Mouse (Mus musculus) testis, adult 2 months (tissue): ENCODE results near the gene Ehbp1. TPM values are rescaled to one million over a fixed set of nuclear protein-coding genes. Genes with fewer than 3 reads are reported as not detected.

Experiments
- H3K27ac ChIP-seq: fragments of 200-500 bp; 2 replicates; pipeline ENCODE4 v1.5.1; 2012; ENCODE audit warnings: low read depth, low read length; ENCODE audit not compliant: control insufficient read depth, insufficient read depth
- H3K27me3 ChIP-seq: fragments of 200-500 bp; 2 replicates; pipeline ENCODE4 v1.6.1; 2012; ENCODE audit warnings: mild to moderate bottlenecking, low read length, moderate library complexity; ENCODE audit not compliant: control insufficient read depth, insufficient read depth
- H3K36me3 ChIP-seq: fragments of 200-500 bp; 2 replicates; pipeline ENCODE4 v1.6.1; 2012; ENCODE audit warnings: mild to moderate bottlenecking, low read length; ENCODE audit not compliant: control insufficient read depth, insufficient read depth
- H3K4me1 ChIP-seq: fragments of 200-500 bp; 2 replicates; pipeline ENCODE4 v1.6.1; 2012; ENCODE audit warnings: low read length; ENCODE audit not compliant: control insufficient read depth, insufficient read depth
- H3K4me3 ChIP-seq: fragments of 200-500 bp; 2 replicates; pipeline ENCODE4 v1.5.1; 2012; ENCODE audit warnings: low read depth, mild to moderate bottlenecking, low read length, moderate library complexity, mixed read lengths; ENCODE audit not compliant: control insufficient read depth
- CTCF ChIP-seq: fragments of 200-500 bp; IDR thresholded peaks from 2 replicates; pipeline ENCODE4 v1.5.1; 2012; ENCODE audit warnings: low read depth, mild to moderate bottlenecking, inconsistent platforms, low read length, moderate library complexity; ENCODE audit not compliant: control insufficient read depth, insufficient read depth, insufficient replicate concordance
- POLR2A ChIP-seq: fragments of 200-500 bp; IDR thresholded peaks from 2 replicates; pipeline ENCODE4 v1.6.1; 2012; ENCODE audit warnings: low read depth, mild to moderate bottlenecking, inconsistent platforms, low read length, moderate library complexity; ENCODE audit not compliant: control insufficient read depth
- polyA plus RNA-seq: library from polyadenylated mRNA; depleted of rRNA; stranded (reverse); fragments of >200 nt; gene quantifications from 2 replicates; pipeline ENCODE4 v1.2.3, GENCODE M21; 2012

The Ehbp1 gene
- polyA plus RNA-seq, 1 experiment: 13.1 TPM

DNA sequence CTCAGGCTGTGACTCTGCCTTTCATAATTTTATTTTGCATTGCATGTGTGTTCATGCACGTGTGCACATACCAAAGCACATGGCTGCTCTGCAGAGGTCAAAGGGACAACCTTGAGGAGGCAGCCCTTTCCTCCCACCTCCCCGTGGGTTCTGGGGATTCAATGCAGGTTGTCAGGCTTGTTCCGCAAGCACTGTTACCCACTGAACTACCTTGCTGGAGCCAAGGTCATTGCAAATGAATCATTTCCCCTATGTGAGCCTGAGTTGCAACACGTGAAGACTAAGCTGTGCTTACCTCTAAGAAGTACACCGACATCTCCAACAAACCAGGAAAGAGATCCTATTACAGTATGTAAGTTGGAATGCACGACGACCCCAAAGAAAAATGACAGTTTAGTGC is 291.2 kb downstream of the Ehbp1 start:
- no peaks in the 10 kb centered on the region for H3K4me1 ChIP-seq
- TF ChIP-seq CTCF (no peak), POLR2A (no peak)
- H3K4me3 ChIP-seq: no peak overlapping the region
- no peak overlapping the region for H3K27ac ChIP-seq
- no peaks in the 10 kb centered on the region for H3K27me3 ChIP-seq
- H3K36me3 ChIP-seq: no peaks in the 10 kb centered on the region

DNA sequence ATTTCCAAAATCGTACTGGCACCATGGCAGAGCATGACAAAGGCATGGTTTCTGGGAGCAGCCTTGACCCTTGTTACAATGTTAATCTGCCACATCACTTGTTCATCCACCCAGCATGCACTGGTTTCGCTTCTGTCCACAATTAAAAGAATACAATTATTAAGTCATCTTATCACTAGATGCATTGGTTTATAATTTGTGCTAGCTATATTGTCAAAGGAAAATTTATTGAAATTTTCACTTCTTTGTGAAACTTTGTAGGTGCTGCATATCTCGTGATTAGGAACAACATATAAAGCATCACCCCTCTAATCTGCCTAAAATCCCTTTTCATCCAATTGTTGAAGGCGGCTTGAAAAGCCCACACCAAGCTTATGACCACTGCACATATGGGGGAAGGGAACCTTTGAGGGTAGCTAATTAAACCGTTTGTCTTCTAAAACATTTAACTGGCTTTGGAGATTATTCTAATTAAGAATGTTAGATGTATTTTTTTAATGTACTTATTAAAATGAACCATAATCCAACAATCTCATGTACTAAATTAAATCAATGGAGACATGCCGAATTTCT is 302.2 kb downstream of the Ehbp1 start:
- Histone ChIP-seq H3K4me3 (no peak overlapping the region), H3K36me3 (no peaks in the 10 kb centered on the region), H3K27me3 (no peaks in the 10 kb centered on the region), H3K4me1 (no peaks in the 10 kb centered on the region), H3K27ac (no peak overlapping the region)
- TF ChIP-seq POLR2A (no peak), CTCF (no peak)

DNA sequence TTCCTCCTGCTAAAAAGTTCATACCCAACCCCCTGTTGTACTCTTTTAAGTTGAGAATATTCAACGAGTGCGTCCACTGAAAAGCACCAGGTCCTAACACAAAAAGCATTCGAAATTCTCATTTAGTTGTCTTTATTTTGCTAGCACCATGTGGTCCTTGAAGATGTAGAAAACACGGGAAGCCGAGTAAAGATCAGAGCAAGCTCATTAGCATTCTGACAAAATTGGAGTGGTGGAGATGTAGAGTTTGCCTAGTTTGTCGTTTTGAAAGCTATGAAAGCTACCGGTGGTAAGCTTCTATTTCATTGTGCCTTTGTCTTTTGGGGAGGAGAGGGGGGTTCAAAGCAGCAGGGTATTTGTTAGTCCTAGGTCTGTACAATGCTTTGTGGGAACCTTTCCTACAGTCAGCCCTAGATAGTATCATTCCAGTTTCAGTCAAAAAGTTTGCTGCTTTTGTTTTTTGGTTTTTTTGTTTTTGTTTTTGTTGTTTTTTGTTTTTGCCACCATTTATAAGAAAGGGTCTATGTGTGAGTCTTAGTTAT is 307.5 kb downstream of the Ehbp1 start:
- no peaks in the 10 kb centered on the region for H3K4me1 ChIP-seq
- no peak for TF ChIP-seq POLR2A
- no peak for TF ChIP-seq CTCF
- no peak overlapping the region for H3K27ac ChIP-seq

DNA sequence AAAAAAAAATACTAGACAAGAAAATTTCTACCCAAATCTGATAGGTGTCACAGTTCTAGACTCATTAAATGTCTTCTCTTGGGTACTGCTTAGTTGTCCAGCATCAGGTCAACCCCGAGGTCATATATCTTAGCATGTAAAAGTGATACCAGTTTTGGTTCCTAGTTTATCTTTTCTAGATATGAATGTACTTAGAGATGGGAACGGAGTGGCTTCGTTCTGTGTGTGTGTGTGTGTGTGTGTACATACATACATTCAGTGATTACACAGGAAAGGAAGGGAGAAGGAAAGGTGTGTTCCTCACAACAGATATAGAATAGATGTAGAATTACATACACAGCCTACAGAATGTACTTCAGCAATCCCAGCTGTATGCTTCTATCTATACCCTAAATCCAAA is 308.5 kb downstream of the Ehbp1 start:
- TF ChIP-seq POLR2A: no peak
- no peak for TF ChIP-seq CTCF
- Histone ChIP-seq H3K27ac (no peak overlapping the region), H3K27me3 (no peaks in the 10 kb centered on the region), H3K4me3 (no peak overlapping the region), H3K4me1 (no peaks in the 10 kb centered on the region), H3K36me3 (no peaks in the 10 kb centered on the region)

More for the DNA sequence above, 307.5 kb downstream of the Ehbp1 start:
- no peaks in the 10 kb centered on the region for H3K27me3 ChIP-seq
- H3K36me3 ChIP-seq: no peaks in the 10 kb centered on the region
- no peak overlapping the region for H3K4me3 ChIP-seq

DNA sequence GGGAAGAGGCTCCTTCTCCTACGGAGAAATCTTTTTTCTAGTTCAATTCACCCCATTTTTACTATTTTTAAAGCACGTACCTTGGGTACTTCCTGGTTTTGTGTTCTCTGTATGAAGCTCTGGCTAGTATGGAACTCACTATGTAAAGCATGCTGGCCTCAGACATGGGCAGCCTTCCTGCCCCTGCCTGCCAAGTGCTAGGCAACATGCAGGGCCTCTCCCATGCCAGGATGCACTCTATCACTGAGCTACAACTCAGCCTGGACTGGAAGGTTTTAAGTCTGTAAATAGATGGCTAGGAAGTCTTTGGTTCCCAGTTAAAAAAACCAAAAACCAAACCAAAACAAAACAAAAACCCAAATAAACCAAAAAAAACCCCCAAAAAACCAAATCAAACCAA is 321.5 kb downstream of the Ehbp1 start:
- Histone ChIP-seq H3K4me3 (no peak overlapping the region), H3K27ac (no peak overlapping the region)
- no peak for TF ChIP-seq CTCF
- no peak for TF ChIP-seq POLR2A

DNA sequence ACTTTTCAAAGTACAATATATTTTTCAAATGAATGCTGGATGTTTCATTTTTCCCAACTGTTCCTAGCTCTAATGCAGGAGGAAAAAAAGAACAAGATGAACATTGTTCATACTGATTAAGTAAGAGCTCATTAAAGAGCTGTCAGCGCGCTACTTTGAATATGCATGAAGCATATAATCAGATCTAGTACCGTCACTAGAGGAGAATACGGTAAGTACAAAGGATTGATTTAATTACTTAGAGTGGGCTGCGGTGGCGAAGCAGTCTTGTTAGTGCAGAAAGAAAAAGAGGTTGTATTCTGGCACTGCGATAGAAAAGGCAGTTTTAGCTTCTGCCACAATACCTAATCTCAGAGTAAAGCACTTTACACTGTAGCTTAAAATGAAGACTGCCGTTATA is 324.6 kb downstream of the Ehbp1 start:
- Histone ChIP-seq H3K4me1 (no peaks in the 10 kb centered on the region), H3K27me3 (no peaks in the 10 kb centered on the region), H3K36me3 (no peaks in the 10 kb centered on the region; the same call in 1 of the 2 replicates), H3K4me3 (no peak overlapping the region), H3K27ac (no peak overlapping the region)
- TF ChIP-seq CTCF (no peak), POLR2A (no peak)

More for the DNA sequence above, 321.5 kb downstream of the Ehbp1 start:
- H3K4me1 ChIP-seq: no peaks in the 10 kb centered on the region
- H3K36me3 ChIP-seq: no peaks in the 10 kb centered on the region; the same call in 1 of the 2 replicates
- H3K27me3 ChIP-seq: no peaks in the 10 kb centered on the region

DNA sequence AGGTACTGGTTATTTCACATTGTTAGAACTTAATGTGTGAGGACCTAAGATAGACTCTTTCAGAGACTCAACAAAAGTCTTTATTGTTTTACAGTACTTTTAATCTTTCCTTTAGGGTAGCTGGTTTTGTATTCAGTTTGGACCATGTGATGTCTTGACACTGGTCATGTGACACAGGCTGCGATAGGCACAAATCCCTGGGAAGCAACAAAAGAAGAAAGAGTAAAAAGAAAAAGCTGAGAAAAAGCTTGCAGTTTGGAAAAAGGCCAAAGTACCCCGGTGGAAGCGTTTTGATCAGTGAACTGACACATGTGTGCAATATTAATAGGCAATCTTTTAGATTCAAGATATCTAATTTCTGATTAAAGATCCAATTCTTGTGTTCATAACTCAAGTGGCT is 325.8 kb downstream of the Ehbp1 start:
- TF ChIP-seq CTCF (no peak), POLR2A (no peak)
- H3K4me1 ChIP-seq: no peaks in the 10 kb centered on the region
- no peaks in the 10 kb centered on the region for H3K27me3 ChIP-seq
- H3K4me3 ChIP-seq: no peak overlapping the region
- H3K27ac ChIP-seq: no peak overlapping the region
- H3K36me3 ChIP-seq: no peaks in the 10 kb centered on the region; the same call in 1 of the 2 replicates
